Mouse (Mus musculus) CH12.LX (cell line): ENCODE results near the gene Cep295nl. TPM values are rescaled to one million over a fixed set of nuclear protein-coding genes. Genes with fewer than 3 reads are reported as not detected.
A peak's percentile ranks its signal among the peaks of the same experiment; 100 is the strongest.

Source experiments
- DNase-seq: peaks from one replicate; pipeline ENCODE4 v3.0.0-alpha.2; 2013; ENCODE audit errors: extremely low read depth
- H3K27ac ChIP-seq: 2 replicates; pipeline ENCODE4 v1.5.1; 2012; ENCODE audit warnings: low read depth, mild to moderate bottlenecking, control low read depth, moderate library complexity; ENCODE audit not compliant: insufficient read depth
- H3K27me3 ChIP-seq: replicated peaks from 2 replicates; pipeline ENCODE3; 2012; ENCODE audit warnings: inconsistent platforms
- H3K36me3 ChIP-seq, 2 experiments: replicated peaks in 1 of 2; 2 replicates each; pipeline versions ENCODE3 to v1.6.1; 2012; ENCODE audit warnings: inconsistent platforms in 1 of 2, low read length in 1 of 2, mild to moderate bottlenecking in 1 of 2, mixed read lengths in 1 of 2, moderate library complexity in 1 of 2; ENCODE audit not compliant: control insufficient read depth in 1 of 2, insufficient read depth in 1 of 2
- H3K4me1 ChIP-seq, 2 experiments: 2 replicates each; pipeline ENCODE4 v1.6.1; 2012; ENCODE audit warnings: inconsistent platforms in 1 of 2, moderate library complexity in 1 of 2; ENCODE audit not compliant: insufficient read depth in 2 of 2, control insufficient read depth in 1 of 2
- H3K4me2 ChIP-seq: 2 replicates; pipeline ENCODE4 v1.6.1; 2012; ENCODE audit warnings: low read depth, mild to moderate bottlenecking, control low read depth; ENCODE audit not compliant: poor library complexity, insufficient read depth, severe bottlenecking
- H3K4me3 ChIP-seq, 3 experiments: fragments of 150-350 bp in 1 of 3; sonication (generic) in 1 of 3; replicated peaks in 1 of 3; 2 replicates each; pipeline versions ENCODE3 to v1.5.1; 2011 to 2012; ENCODE audit warnings: low read depth in 2 of 3, low read length in 2 of 3, mild to moderate bottlenecking in 2 of 3, moderate library complexity in 2 of 3, control low read depth in 1 of 3, improper control_type of control experiment in 1 of 3, inconsistent platforms in 1 of 3, mixed read lengths in 1 of 3; ENCODE audit not compliant: poor library complexity in 1 of 3
- H3K79me2 ChIP-seq: replicated peaks from 2 replicates; pipeline ENCODE4 v1.6.1; 2012; ENCODE audit warnings: mild to moderate bottlenecking, moderate library complexity; ENCODE audit not compliant: control insufficient read depth, poor library complexity, insufficient read depth, severe bottlenecking; ENCODE audit errors: extremely low read depth
- H3K9ac ChIP-seq: 2 replicates; pipeline ENCODE4 v1.6.1; 2012; ENCODE audit warnings: low read depth, mild to moderate bottlenecking, control low read depth, moderate library complexity; ENCODE audit not compliant: insufficient read depth
- H3K9me3 ChIP-seq: replicated peaks from 2 replicates; pipeline ENCODE3; 2012; ENCODE audit warnings: low read length, inconsistent platforms, mixed read lengths
- CHD1 ChIP-seq: IDR thresholded peaks from 2 replicates; pipeline ENCODE4 v1.6.1; 2012; ENCODE audit warnings: low read depth, low read length, improper control_type of control experiment, inconsistent platforms
- CHD2 ChIP-seq: IDR thresholded peaks from 2 replicates; pipeline ENCODE4 v1.6.1; 2011; ENCODE audit warnings: low read length, improper control_type of control experiment
- CTCF ChIP-seq, 2 experiments: IDR thresholded peaks in 1 of 2; conservative IDR thresholded peaks in 1 of 2; 2 replicates each; pipeline ENCODE4 v1.5.1; 2011 to 2012; ENCODE audit warnings: low read depth in 2 of 2, low read length in 2 of 2, improper control_type of control experiment in 1 of 2, inconsistent platforms in 1 of 2, mild to moderate bottlenecking in 1 of 2, moderate library complexity in 1 of 2
- E2F4 ChIP-seq: IDR thresholded peaks from 2 replicates; pipeline ENCODE4 v1.6.1; 2011; ENCODE audit warnings: low read depth, low read length, improper control_type of control experiment; ENCODE audit not compliant: insufficient replicate concordance
- ELF1 ChIP-seq: IDR thresholded peaks from 2 replicates; pipeline ENCODE4 v1.6.1; 2014; ENCODE audit warnings: low read depth, mild to moderate bottlenecking, inconsistent platforms, low read length, improper control_type of control experiment
- EP300 ChIP-seq: IDR thresholded peaks from 2 replicates; pipeline ENCODE4 v1.6.1; 2011; ENCODE audit warnings: low read length, improper control_type of control experiment
- ETS1 ChIP-seq: conservative IDR thresholded peaks from 2 replicates; pipeline ENCODE4 v1.6.1; 2012; ENCODE audit warnings: low read depth, mild to moderate bottlenecking, inconsistent platforms, low read length, improper control_type of control experiment, moderate library complexity
- HCFC1 ChIP-seq: IDR thresholded peaks from 2 replicates; pipeline ENCODE4 v1.6.1; 2012; ENCODE audit warnings: low read depth, mild to moderate bottlenecking, inconsistent platforms, low read length, improper control_type of control experiment
- IRF4 ChIP-seq: IDR thresholded peaks from 2 replicates; pipeline ENCODE4 v1.6.1; 2014; ENCODE audit warnings: low read depth, mild to moderate bottlenecking, inconsistent platforms, low read length, improper control_type of control experiment
- JUND ChIP-seq: conservative IDR thresholded peaks from 2 replicates; pipeline ENCODE4 v1.6.1; 2011; ENCODE audit warnings: low read depth, low read length, improper control_type of control experiment
- KAT2A ChIP-seq: IDR thresholded peaks from 2 replicates; pipeline ENCODE4 v1.6.1; 2012; ENCODE audit warnings: low read length, improper control_type of control experiment, inconsistent platforms; ENCODE audit not compliant: insufficient replicate concordance
- MAFK ChIP-seq: IDR thresholded peaks from 2 replicates; pipeline ENCODE4 v1.6.1; 2011; ENCODE audit warnings: low read length, improper control_type of control experiment; ENCODE audit not compliant: insufficient replicate concordance
- MAX ChIP-seq: IDR thresholded peaks from 2 replicates; pipeline ENCODE4 v1.6.1; 2011; ENCODE audit warnings: low read length, improper control_type of control experiment
- MEF2A ChIP-seq: IDR thresholded peaks from 2 replicates; pipeline ENCODE4 v1.6.1; 2014; ENCODE audit warnings: low read depth, mild to moderate bottlenecking, inconsistent platforms, low read length, improper control_type of control experiment, borderline replicate concordance
- MXI1 ChIP-seq: IDR thresholded peaks from 2 replicates; pipeline ENCODE4 v1.6.1; 2011; ENCODE audit warnings: mild to moderate bottlenecking, low read depth, low read length, improper control_type of control experiment
- MYC ChIP-seq: IDR thresholded peaks from 2 replicates; pipeline ENCODE4 v1.6.1; 2011; ENCODE audit warnings: low read depth, mild to moderate bottlenecking, improper control_type of control experiment, low read length
- NELFE ChIP-seq: IDR thresholded peaks from 2 replicates; pipeline ENCODE4 v1.6.1; 2011; ENCODE audit warnings: low read depth, low read length, improper control_type of control experiment
- NRF1 ChIP-seq: IDR thresholded peaks from 2 replicates; pipeline ENCODE4 v1.6.1; 2014; ENCODE audit warnings: low read depth, mild to moderate bottlenecking, inconsistent platforms, low read length, improper control_type of control experiment, moderate library complexity
- PAX5 ChIP-seq: IDR thresholded peaks from 2 replicates; pipeline ENCODE4 v1.6.1; 2012; ENCODE audit warnings: low read length, inconsistent platforms, mixed read lengths
- POLR2A ChIP-seq: IDR thresholded peaks from 2 replicates; pipeline ENCODE4 v1.6.1; 2011; ENCODE audit warnings: low read depth, mild to moderate bottlenecking, improper control_type of control experiment, low read length
- POLR2AphosphoS2 ChIP-seq: IDR thresholded peaks from 2 replicates; pipeline ENCODE4 v1.6.1; 2011; ENCODE audit warnings: low read depth, low read length, improper control_type of control experiment
- RAD21 ChIP-seq: IDR thresholded peaks from 2 replicates; pipeline ENCODE4 v1.6.1; 2011; ENCODE audit warnings: low read depth, mild to moderate bottlenecking, low read length, improper control_type of control experiment, moderate library complexity
- RCOR1 ChIP-seq: conservative IDR thresholded peaks from 2 replicates; pipeline ENCODE4 v1.6.1; 2012; ENCODE audit warnings: low read depth, mild to moderate bottlenecking, inconsistent platforms, low read length, improper control_type of control experiment
- SIN3A ChIP-seq: IDR thresholded peaks from 2 replicates; pipeline ENCODE4 v1.6.1; 2012; ENCODE audit warnings: low read length, improper control_type of control experiment, inconsistent platforms
- SMC3 ChIP-seq: IDR thresholded peaks from 2 replicates; pipeline ENCODE4 v1.6.1; 2011; ENCODE audit warnings: low read depth, low read length, improper control_type of control experiment
- TBP ChIP-seq: conservative IDR thresholded peaks from 2 replicates; pipeline ENCODE4 v1.6.1; 2011; ENCODE audit warnings: low read depth, low read length, improper control_type of control experiment
- TCF12 ChIP-seq: IDR thresholded peaks from 2 replicates; pipeline ENCODE4 v1.6.1; 2014; ENCODE audit warnings: low read depth, mild to moderate bottlenecking, inconsistent platforms, low read length, improper control_type of control experiment
- UBTF ChIP-seq: IDR thresholded peaks from 2 replicates; pipeline ENCODE4 v1.6.1; 2012; ENCODE audit warnings: low read depth, mild to moderate bottlenecking, inconsistent platforms, low read length, improper control_type of control experiment, moderate library complexity
- USF1 ChIP-seq: IDR thresholded peaks from 2 replicates; pipeline ENCODE4 v1.6.1; 2014; ENCODE audit warnings: low read depth, mild to moderate bottlenecking, inconsistent platforms, low read length, improper control_type of control experiment
- USF2 ChIP-seq: conservative IDR thresholded peaks from 2 replicates; pipeline ENCODE4 v1.6.1; 2011; ENCODE audit warnings: low read depth, low read length, improper control_type of control experiment
- ZC3H11A ChIP-seq: IDR thresholded peaks from 2 replicates; pipeline ENCODE4 v1.6.1; 2012; ENCODE audit warnings: low read depth, mild to moderate bottlenecking, inconsistent platforms, low read length, improper control_type of control experiment
- ZKSCAN1 ChIP-seq: IDR thresholded peaks from 2 replicates; pipeline ENCODE4 v1.6.1; 2012; ENCODE audit warnings: low read depth, inconsistent platforms, low read length, improper control_type of control experiment, borderline replicate concordance
- ZNF384 ChIP-seq: IDR thresholded peaks from 2 replicates; pipeline ENCODE4 v1.6.1; 2012; ENCODE audit warnings: low read depth, low read length, improper control_type of control experiment, inconsistent platforms
- dilution Hi-C: fragments of 300-500 bp; cut with MboI; formaldehyde crosslinking; loops from 2 replicates; pipeline ENCODE4 v1.14.3; 2020; ENCODE audit warnings: low sequenced_read_pairs; ENCODE audit not compliant: extremely low pct_unique_long_range_greater_than_20kb, extremely low pct_ligation_motif_present
- in situ Hi-C: fragments of 300-500 bp; cut with MboI; formaldehyde crosslinking; loops from 3 replicates; pipeline ENCODE4 v1.14.3; 2019; ENCODE audit warnings: low sequenced_read_pairs, low pct_ligation_motif_present, low pct_unique_long_range_greater_than_20kb, mixed read lengths
- polyA plus RNA-seq: library from polyadenylated mRNA; unstranded; fragments of >175 nt; gene quantifications from 2 replicates; pipeline ENCODE4 v1.2.1, GENCODE M21; 2012; ENCODE audit warnings: low read depth; ENCODE audit not compliant: insufficient read length
- total RNA-seq, 2 experiments: library from RNA; depleted of rRNA; stranded (reverse); fragments of 300-350 nt in 1 of 2; fragments of >200 nt in 1 of 2; gene quantifications; 2 replicates each; pipeline ENCODE4 v1.2.3; 2012 to 2014

The Cep295nl gene
- total and polyA plus RNA-seq, 3 experiments: not detected

GRCm38 (mm10) chr11:118349494-118349893 is 7.2 kb upstream of the Cep295nl start:
- in situ Hi-C loops: no loop called here

GRCm38 (mm10) chr11:118348877-118349276 is 6.6 kb upstream of the Cep295nl start:
- in situ Hi-C loops (no loop called here), dilution Hi-C loops (no loop called here)
- H3K4me2 ChIP-seq: peak overlapping the region; percentile 43
- DNase-seq: peak; percentile 73
- H3K4me3 ChIP-seq: no peak overlapping the region
- no peak overlapping the region for H3K27ac ChIP-seq
- H3K27me3 ChIP-seq: peaks cover 12% of the 10 kb centered on the region
- H3K4me1 ChIP-seq: peaks cover 23 to 48% of the 10 kb centered on the region in 2 experiments
- no peaks in the 10 kb centered on the region for H3K36me3 ChIP-seq
- no peaks in the 10 kb centered on the region for H3K79me2 ChIP-seq
- H3K9me3 ChIP-seq: no peaks in the 10 kb centered on the region
- 0 out of 2 replicates have a peak overlapping the region, but pooled peaks have one; percentile 1 for H3K9ac ChIP-seq
- no peak for TF ChIP-seq RAD21
- TF ChIP-seq ZNF384: no peak
- TF ChIP-seq TBP: 0 out of 2 replicates have a peak, but pooled peaks have one; percentile 21
- TF ChIP-seq NRF1: 0 out of 2 replicates have a peak, but pooled peaks have one; percentile 3
- no peak for TF ChIP-seq CHD1
- peak; percentile 43 for TF ChIP-seq ETS1
- TF ChIP-seq CHD2: peak; percentile 70
- TF ChIP-seq MAFK: peak; percentile 99
- TF ChIP-seq USF1: no peak
- no peak for TF ChIP-seq JUND
- TF ChIP-seq POLR2A: peak; percentile 69
- no peak for TF ChIP-seq SMC3
- TF ChIP-seq HCFC1: no peak
- TF ChIP-seq MYC: no peak
- no peak for TF ChIP-seq SIN3A
- TF ChIP-seq IRF4: peak; percentile 53; the same call in 1 of the 2 replicates
- TF ChIP-seq RCOR1: no peak
- TF ChIP-seq TCF12: peak; percentile 43; the same call in 1 of the 2 replicates
- TF ChIP-seq USF2: no peak
- TF ChIP-seq ELF1: peak; percentile 76
- TF ChIP-seq EP300: 0 out of 2 replicates have a peak, but pooled peaks have one; percentile 5
- no peak; the same call in 1 of the 2 replicates for TF ChIP-seq NELFE
- TF ChIP-seq E2F4: no peak
- TF ChIP-seq ZC3H11A: no peak
- TF ChIP-seq MXI1: no peak
- no peak for TF ChIP-seq ZKSCAN1
- no peak for TF ChIP-seq PAX5
- TF ChIP-seq POLR2AphosphoS2: no peak
- TF ChIP-seq MEF2A: no peak
- TF ChIP-seq MAX: no peak
- TF ChIP-seq UBTF: no peak
- no peak for TF ChIP-seq CTCF (conservative IDR thresholded peaks at IDR 0.05 in 1 of 2, IDR thresholded peaks at IDR 0.05 in 1 of 2; ENCODE audit: low read depth in 2 of 2, low read length in 2 of 2)
- no peak for TF ChIP-seq KAT2A

More at GRCm38 (mm10) chr11:118349494-118349893, 7.2 kb upstream of the Cep295nl start:
- Histone ChIP-seq H3K4me1 (peaks cover 18 to 42% of the 10 kb centered on the region in 2 experiments), H3K4me2 (no peak overlapping the region), H3K79me2 (no peaks in the 10 kb centered on the region), H3K4me3 (no peak overlapping the region), H3K9me3 (no peaks in the 10 kb centered on the region), H3K9ac (no peak overlapping the region), H3K36me3 (no peaks in the 10 kb centered on the region), H3K27me3 (peaks cover 18% of the 10 kb centered on the region), H3K27ac (no peak overlapping the region)
- dilution Hi-C loops: no loop called here
- TF ChIP-seq MAFK (no peak), CHD2 (no peak), NELFE (0 out of 2 replicates have a peak, but pooled peaks have one; percentile 7), ZNF384 (no peak)
- no peak for DNase-seq
